Mouse (Mus musculus): Measurements from ENCODE around the gene BC004004.
"Not testable (repeated sequence)": the region's sequence is repeated elsewhere in the genome, so short reads cannot be mapped to it uniquely, and the experiment has no call there.

BC004004 gene

GRCm38 (mm10) chr17:29299282-29299681, 30.7 kb downstream of the BC004004 start:
- DNase-seq (ENCODE audit: low read depth, low spot score) = no peak

GRCm38 (mm10) chr17:29300926-29301325, 32.3 kb downstream of the BC004004 start:
- no peak for DNase-seq (ENCODE audit: low read depth, low spot score)

- DNase-seq (ENCODE audit: low read depth, low spot score) = no peak
These were observed 32.8 kb downstream of the BC004004 start for GRCm38 (mm10) chr17:29301421-29301820.

GRCm38 (mm10) chr17:29302149-29302548, 33.6 kb downstream of the BC004004 start:
- no peak for DNase-seq (ENCODE audit: low read depth, low spot score)

- no peak for DNase-seq (ENCODE audit: low read depth, low spot score)
These were observed 34.5 kb downstream of the BC004004 start for GRCm38 (mm10) chr17:29303087-29303486.

GRCm38 (mm10) chr17:29303856-29304255, 35.3 kb downstream of the BC004004 start:
- no peak for DNase-seq (ENCODE audit: low read depth, low spot score)

GRCm38 (mm10) chr17:29304376-29305057, 35.9 kb downstream of the BC004004 start:
- DNase-seq (ENCODE audit: low read depth, low spot score) = no peak

- DNase-seq (ENCODE audit: low read depth, low spot score) = no peak
These were observed 36.6 kb downstream of the BC004004 start for GRCm38 (mm10) chr17:29305058-29305806.

GRCm38 (mm10) chr17:29305871-29306270, 37.3 kb downstream of the BC004004 start:
- DNase-seq (ENCODE audit: low read depth, low spot score) = no peak

GRCm38 (mm10) chr17:29310056-29310623, 41.6 kb downstream of the BC004004 start:
- no peak for DNase-seq (ENCODE audit: low read depth, low spot score)

- DNase-seq (ENCODE audit: low read depth, low spot score) = no peak
These were observed 43.0 kb downstream of the BC004004 start for GRCm38 (mm10) chr17:29311602-29312001.

GRCm38 (mm10) chr17:29312082-29312481, 43.5 kb downstream of the BC004004 start:
- DNase-seq (ENCODE audit: low read depth, low spot score) = no peak

- DNase-seq (ENCODE audit: low read depth, low spot score) = no peak
These were observed 44.7 kb downstream of the BC004004 start for GRCm38 (mm10) chr17:29313300-29313699.

- DNase-seq (ENCODE audit: low read depth, low spot score) = no peak
These were observed 47.3 kb downstream of the BC004004 start for GRCm38 (mm10) chr17:29315672-29316465.

- no peak for DNase-seq (ENCODE audit: low read depth, low spot score)
These were observed 48.3 kb downstream of the BC004004 start for GRCm38 (mm10) chr17:29316891-29317290.

- not testable (repeated sequence) for DNase-seq (ENCODE audit: low read depth, low spot score)
These were observed 48.8 kb downstream of the BC004004 start, which contains the start of gene Pi16 for GRCm38 (mm10) chr17:29317380-29317779. Gene Pi16 (plus strand): TSS chr17:29317680.

GRCm38 (mm10) chr17:29318731-29319250, 50.2 kb downstream of the BC004004 start:
- no peak for DNase-seq (ENCODE audit: low read depth, low spot score)

GRCm38 (mm10) chr17:29319476-29319875, 50.9 kb downstream of the BC004004 start:
- no peak for DNase-seq (ENCODE audit: low read depth, low spot score)

GRCm38 (mm10) chr17:29319881-29320639, 51.5 kb downstream of the BC004004 start:
- DNase-seq (ENCODE audit: low read depth, low spot score) = no peak

GRCm38 (mm10) chr17:29321765-29322602, 53.4 kb downstream of the BC004004 start:
- DNase-seq (ENCODE audit: low read depth, low spot score) = no peak
